Mouse (Mus musculus): ENCODE data around the gene BC024978.

Gene BC024978

DNA sequence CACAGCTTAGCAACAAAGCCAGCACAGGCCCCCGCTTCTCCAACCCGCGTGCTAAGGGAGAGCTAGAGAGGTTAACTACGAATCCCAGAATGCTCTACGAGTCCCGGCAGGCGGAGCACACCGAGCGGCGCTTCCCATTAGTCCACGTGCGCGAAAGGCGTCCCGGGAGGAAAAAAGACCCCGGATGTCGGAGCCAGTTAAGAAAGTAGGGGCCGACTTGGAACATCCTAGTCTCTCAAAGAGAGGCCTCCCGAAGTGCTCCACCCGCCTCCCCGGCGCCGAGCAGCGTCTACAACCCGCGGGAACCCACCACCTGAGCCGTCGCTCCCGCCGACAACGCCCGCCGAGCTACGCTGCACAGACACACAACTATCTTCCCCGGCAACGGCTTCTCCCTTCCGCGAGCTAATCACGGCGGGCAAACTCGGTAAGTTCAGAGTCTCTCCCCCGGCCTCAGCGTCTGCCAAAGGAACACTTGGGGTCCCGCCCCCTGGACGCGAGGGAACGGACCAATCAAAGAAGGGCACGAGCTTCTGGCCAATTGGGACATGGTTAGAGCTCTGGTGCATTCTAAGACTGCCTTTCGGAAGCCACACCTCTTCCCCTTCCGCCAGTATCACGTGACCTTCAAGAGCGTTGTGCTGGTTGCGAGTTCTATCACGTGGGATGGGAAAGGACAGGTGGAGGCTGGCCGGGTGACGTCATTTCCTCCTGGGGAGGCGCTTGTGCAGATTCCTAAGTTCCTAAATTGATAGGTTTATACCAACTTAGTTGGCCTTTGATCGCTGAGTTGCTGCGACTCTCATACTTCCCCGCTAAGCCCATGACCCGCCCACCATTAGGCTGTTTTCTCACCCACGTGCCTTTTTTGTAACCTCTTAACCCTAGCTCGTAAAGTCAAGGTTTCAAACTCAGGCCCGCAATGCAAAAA, at the start of gene BC024978, which contains the start of gene Snrpa:
Gene BC024978, plus strand, starts transcription at position 101 of the 931 bp plus-strand sequence.
Gene Snrpa, minus strand, starts transcription at position 591 of the 931 bp plus-strand sequence.
- in situ Hi-C loops (cut with MseI, MboI), result no loop called here

DNA sequence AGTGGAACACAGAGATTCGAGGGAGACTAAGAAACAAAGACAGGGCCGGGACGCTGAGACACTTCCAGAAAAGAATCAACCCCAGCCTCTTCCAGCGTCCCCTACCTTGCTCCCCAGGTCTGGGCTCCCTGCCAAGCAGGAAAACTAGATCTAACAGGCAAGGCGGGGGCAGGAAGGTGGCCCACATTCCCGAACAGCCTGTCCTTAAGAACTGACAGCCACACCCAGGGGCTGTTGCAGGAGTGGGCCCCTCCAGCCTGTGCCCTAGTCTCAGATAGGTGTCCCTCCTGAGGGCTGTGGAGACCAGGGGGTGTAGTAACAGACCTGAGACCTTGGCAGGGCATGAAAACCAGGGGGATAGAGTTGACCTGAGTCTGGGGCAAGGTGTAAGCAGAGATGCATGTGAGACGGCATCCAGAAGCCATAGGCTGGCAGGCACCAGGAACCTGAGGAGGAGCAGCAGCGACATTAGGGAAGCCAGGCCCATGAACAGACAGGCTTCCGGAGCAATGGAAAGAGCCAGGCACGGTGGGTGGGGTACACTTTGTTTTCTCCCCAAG, 42.3 kb upstream of the BC024978 start, which contains the start of gene Cyp2t4:
Gene Cyp2t4, plus strand, starts transcription at position 510 of the 560 bp plus-strand sequence.
- in situ Hi-C loops (cut with MseI, MboI), result no loop called here

DNA sequence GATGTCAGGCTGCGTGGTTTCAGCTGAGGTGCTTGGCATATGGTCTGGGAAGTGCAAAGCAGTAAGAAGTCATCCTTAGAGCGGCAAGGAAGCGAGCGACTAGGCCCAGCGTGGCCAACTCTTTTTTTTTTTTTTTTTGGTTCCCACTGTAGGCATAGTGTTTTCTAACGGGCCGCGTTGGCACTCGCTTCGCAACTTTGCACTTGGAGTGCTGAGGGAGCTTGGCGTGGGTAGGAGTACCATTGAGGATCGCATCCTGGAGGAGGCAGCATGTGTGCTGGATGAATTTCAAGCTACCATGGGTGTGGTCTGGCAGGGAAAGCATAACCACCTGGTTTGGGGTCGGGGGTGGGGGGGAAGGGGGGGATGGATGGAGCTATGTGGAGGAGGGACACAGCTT, 39.6 kb upstream of the BC024978 start:
- in situ Hi-C loops (cut with MseI, MboI), result no loop called here

DNA sequence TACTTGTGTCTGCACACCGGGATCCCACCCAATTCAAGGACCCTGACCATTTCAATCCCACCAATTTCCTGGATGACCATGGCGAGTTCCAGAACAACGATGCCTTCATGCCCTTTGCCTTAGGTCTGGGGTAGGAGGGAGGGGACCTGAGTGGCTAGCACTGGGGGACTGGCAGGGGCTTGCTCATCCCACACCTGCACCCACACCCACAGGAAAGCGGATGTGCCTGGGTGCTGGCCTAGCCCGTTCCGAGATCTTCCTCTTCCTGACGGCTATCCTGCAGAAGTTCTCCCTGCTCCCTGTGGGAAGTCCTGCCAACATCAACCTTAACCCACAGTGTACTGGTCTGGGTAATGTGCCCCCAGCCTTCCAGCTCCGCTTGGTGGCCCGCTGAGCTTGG, 37.4 kb upstream of the BC024978 start:
- in situ Hi-C loops (cut with MseI, MboI), result no loop called here

DNA sequence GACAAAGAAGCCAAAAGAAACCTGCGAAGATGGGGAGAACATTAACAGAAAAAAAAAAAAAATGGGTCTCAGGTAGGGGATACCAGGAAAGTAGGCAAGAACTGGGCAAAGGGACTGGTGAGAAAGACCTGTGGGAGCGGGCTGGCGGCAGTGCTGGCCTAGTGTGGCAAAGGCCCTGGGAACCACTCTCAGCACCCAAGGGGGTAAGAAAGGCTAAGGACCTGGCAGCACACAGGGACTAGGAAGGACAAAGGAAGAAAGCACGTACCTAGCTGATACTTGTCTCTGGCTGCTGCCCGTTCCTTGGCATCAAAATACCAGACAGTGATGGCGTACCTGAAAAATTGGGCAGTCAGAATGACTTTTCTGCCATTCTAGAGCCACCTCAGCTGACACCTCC, 36.3 kb upstream of the BC024978 start:
- in situ Hi-C loops (cut with MseI, MboI), result no loop called here

DNA sequence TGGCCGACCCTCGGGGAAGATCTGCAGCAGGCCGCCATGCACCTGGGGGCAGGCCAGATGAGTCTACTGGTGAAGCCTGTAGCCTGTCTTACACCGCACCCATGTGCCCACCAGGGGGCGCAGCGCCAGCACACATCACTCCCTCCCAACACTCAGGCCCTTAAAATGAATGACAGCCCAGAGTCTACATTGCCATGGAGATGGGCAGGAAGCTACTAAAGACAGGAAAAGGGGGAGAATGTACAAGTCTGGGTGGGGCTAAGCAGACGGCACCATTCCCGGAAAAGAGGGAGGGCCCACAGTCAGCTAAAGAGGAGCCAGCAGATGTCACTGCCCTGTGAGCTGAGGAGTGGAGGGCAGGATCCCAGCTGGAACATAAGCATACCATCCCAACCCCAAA, 35.7 kb upstream of the BC024978 start:
- in situ Hi-C loops (cut with MseI, MboI), result no loop called here

DNA sequence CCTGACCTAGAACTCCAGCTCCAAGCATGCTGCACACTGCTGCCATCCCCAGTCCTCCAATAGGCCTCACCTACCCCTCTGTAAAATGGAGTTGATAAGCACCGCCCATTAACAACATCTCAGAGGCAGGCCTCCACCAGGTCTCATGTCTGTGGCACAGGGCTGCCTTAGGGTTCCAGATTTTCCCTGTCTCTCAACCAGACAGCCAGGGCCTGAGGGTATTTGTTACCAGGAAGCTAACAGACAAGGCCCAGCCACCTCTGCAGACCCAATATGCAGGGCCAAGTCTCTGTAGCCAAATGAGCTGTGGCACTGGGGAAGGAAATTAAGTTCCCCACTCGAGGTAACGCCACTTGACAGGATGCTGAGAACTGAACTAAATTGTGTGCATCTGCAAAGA, 34.7 kb upstream of the BC024978 start:
- in situ Hi-C loops (cut with MseI, MboI), result no loop called here

DNA sequence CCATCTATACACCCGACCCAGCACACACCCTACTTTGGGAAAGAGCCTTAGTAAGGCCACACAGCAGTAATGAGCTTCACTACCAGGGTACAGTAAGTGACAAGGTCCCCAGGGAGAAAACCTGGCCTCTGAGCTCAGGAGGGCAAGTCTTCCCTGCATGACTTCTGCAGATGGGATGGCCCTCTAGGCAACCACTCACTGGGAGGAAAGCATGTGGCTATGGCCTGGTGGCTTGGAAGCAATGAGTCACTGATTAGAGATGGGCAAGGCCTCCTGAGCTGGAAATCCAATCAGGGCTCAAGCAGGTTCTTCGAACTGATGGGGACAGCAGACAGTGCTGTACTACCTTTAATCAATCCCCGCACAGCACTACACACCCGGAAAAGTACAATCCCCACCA, 33.8 kb upstream of the BC024978 start:
- in situ Hi-C loops (cut with MseI, MboI), result no loop called here

DNA sequence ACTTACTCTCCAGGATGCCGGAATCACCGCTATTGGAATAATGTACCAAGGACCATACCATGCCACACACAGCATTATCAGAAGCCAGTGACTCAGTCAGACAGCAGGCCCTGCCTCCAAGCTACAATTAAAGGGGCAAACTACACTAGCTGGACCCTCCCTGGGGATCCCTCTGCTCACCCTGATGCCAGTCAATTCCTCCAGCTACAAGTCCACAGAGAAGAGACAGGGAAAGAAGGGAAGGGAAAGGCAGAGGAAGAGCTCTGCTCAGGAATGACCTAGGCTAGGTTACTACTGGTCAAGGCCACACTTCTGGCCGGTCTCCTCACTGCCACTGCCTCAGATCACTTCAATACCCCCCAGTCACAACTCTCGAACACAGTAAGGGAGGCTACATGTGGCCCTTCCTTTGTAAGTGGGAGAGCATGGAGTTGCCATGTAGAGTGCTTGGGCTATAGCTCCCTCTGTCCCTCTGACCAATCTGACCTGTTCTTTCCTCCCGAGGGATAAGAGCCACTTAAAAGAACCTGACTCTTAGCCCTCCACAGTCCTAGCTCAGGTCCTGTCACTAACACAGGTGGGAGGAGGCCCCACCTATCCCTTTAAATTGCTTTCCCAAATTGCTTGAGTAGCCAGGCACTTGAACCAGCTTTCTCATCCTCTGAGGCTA, 32.7 kb upstream of the BC024978 start:
- in situ Hi-C loops (cut with MseI, MboI), result no loop called here

DNA sequence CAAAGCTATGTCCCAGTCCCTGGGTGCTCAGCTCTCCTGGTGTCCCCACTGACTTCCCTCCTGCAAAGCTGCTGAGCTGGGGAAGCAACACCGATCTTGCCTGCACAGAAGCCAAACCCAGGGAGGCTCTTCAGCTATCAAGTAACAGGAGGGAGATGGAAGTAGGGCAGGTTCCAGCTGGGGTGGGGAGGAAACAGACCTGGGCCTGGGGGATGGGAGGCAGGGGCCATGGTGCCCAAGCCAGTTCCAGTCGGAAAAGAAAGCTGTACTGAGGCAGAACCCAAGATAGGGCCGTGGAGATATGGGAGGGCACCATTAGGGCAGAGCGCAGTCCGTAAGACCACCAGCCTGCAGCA, 32.2 kb upstream of the BC024978 start:
- in situ Hi-C loops (cut with MseI, MboI), result no loop called here

DNA sequence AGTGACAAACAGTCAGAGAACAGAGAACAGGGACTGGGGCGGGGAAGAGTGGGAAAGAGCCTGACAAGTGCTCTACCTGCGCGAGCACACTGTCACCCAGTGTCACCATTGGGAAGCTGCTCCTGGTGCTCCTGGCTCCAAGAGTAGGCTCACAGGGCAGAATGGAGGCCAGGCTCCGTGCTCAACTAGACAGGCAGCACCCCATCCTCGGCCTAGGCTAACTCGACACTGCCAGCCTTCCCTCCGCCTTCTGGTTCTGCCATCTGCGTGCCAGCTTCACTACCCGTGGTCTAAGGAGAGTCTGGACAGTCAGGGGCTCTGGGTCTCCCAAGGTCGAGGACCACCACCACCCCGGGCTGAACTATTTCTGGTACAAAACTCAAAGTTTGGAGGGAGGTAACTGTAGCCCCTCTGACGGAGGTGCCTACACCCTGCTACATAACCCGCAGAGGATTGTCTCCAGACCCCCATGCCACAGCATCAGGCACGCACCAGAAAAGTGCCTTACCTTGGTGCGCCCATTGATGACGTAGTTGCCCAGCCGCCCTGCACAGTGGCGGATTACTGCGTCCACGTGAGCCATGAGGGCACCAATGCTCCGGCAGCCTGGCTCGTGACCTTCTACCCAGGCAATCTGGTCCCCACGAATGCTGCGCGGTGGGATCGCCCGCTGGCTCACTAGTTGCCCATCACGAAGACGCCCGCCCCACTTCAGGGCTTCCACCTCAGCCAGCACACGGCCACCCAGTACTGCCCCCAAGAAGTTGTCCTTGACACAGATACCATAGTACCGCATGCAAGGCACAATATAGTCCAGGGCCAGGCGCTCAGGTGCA, 31.3 kb upstream of the BC024978 start:
- in situ Hi-C loops (cut with MseI, MboI), result no loop called here

DNA sequence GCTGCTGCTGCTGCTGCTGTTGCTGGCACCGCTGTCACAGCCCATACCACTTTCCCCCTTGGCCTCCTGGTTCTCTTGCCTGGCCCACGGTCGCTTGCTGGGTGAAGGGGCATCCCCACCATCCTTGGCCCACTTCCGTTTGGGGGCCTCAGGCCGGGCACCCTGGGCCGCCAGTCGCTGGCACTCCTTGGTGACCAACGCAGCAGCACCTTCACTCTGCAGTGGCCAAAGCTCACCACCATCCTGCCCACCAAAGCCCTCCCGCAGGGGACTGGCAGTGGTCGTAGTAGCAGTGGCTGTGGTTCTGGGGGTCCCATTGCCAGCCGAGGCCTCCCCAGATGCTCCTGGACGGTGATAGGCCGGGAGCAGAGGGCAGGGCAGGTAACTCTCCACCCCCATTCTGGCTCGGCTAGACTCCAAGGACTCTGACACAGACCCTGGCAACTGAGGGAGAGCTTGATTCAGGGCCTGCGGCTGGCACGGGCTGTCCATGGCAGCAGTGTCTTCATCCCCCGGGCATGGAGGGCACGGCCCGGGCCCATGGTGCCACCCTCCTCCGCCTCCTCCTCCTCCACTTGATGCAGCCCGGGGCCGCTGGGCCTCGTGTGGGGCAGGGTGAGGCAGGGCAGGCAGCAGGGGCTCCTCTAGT, 30.4 kb upstream of the BC024978 start:
- in situ Hi-C loops (cut with MseI, MboI), result no loop called here

DNA sequence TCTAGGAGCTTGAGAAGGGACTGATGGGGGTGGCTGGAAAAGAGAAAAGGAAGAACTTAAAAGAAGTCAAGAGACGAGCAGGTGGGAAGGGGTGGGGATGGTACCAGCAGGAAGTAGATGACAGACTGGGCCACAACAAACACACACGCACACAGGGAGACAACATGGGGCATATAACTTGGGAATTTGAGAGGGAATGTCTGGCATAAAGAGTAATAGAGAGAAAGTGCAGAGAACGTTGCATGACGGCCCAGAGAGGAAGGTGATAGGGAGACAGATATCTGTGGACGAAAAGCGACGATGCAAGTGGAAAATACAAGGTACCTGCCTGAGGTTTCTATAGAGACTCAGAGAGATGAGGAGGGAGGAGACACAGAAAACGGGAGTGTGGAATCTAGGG, 29.9 kb upstream of the BC024978 start:
- in situ Hi-C loops (cut with MseI, MboI), result no loop called here

DNA sequence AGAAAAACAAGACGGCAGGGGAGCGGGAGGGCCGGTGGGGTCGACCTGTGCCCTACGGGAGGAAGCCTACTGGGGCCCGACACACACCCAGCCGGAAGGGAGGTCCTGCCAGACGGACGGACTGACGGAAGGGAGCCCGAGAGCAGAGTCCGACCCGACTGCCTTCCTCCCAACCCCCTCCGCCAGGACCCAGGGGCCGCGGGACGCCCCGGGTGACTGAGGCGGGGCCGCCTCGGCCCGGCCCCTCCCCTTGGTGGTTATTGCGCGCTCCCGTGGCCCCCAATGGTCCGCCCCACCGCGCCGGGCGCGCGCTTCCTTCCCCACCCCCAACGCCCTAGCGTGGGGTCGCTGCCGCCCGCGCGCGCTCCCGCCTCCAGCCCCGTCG, 29.4 kb upstream of the BC024978 start:
- in situ Hi-C loops (cut with MseI, MboI), result no loop called here

DNA sequence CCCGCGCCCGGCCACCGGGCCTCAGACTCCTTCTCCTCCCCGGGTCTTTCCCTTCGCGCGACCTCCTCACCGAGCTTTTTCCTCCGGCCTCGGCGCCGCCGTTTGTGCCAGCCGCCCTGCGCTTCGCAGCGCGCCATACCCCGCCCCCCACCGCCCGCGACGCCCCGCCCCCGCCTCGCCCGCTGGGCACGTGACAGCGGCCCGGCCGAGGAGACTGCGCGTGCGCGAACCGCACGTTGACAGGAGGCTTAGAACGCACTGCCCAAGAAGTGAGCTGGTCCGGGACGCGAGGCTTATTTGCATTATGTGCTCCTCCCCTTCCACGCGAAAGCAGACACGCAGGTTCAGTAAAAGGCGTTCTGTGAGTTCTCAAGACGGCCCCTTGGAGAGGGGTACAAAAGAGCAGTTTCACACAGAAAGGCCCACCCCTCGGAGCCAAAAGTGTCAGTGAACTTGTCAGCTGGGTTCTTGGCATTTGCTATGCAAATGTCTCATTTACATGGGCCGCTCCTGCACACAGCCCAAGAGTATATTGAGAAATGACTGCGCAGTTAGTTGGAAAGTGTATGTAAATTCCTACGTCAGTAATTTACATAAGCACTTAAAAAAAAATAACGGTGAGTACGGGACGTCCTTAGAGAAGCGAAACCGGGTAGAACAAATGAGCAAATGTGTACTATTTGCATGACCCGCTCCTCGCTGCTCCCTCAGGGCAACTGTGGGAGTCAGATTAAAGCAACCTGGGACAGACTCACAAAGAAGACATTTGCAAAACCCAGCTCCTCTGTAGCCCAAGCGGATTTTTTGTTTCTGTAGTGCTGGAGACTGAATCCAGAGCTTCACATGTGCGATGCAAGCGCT, 28.7 kb upstream of the BC024978 start, which contains the start of gene Egln2:
Gene Egln2, minus strand, starts transcription at position 189 of the 861 bp plus-strand sequence.
- in situ Hi-C loops (cut with MseI, MboI), result no loop called here

DNA sequence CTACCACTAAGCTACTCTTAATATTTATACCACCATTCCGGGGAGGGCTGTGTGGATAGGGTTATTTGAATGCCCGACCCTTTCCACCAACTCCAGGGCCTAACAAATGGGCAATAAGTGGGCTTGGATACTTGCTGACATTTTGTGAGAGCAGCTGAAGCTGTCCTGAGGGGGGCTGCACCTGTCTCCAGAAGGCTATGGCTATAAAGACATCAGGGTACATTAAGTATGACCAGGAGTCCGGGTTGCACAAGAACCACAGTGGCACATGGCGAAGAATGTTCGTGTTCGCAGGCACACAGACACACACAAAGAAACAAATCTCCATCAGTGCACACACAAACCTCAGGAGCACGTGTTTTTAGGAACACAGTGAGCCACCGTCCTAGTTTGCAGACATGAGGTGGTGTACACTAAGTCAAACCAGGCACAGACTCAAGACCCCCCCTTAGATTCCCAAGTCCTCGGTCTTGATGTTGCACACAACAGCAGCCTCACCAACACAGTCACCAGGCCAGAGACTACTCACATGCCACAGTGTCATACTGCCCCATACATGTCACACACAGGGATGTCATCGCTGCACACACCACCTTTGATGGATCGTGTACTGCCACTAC, 28.0 kb upstream of the BC024978 start:
- in situ Hi-C loops (cut with MseI, MboI), result no loop called here

DNA sequence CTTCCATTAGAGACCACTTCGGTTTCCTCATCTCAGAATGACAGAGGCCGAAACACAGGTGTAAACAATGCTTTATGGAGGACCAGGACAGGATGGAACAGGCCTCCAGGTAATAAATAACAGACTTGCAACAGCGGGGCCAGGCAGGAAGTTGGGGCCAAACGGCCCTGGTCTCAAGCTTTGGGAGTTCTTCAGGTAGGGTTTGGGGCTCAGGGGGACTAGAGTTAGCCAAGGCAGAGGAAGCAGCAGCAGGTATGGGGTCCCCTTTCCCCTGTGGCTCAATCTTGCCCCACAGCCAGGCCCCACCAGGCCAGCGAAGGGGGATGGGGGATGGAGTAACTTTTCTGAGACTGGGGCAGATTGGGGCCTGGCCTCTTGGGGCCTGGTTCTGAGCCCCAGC, 27.2 kb upstream of the BC024978 start:
- in situ Hi-C loops (cut with MseI, MboI), result no loop called here

DNA sequence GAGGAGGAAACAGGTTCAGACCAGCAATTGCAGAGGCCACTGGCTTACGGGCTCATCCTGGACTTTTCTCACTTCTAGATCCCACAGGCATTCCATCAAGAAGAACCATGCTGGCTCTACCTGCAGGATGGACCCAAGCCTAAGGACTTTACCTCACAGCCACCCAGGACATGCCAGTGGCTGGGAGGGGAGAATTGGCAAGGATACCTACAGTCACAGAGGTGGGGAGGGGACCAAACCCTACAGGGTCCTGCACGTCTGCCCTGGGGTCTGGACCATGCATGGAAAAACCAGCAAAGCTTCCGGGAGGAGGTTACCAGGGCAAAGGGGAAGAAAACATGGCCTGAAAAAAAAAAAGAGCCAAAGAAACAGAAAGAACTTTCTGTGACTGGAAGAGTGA, 24.6 kb upstream of the BC024978 start:
- in situ Hi-C loops (cut with MseI, MboI), result no loop called here

DNA sequence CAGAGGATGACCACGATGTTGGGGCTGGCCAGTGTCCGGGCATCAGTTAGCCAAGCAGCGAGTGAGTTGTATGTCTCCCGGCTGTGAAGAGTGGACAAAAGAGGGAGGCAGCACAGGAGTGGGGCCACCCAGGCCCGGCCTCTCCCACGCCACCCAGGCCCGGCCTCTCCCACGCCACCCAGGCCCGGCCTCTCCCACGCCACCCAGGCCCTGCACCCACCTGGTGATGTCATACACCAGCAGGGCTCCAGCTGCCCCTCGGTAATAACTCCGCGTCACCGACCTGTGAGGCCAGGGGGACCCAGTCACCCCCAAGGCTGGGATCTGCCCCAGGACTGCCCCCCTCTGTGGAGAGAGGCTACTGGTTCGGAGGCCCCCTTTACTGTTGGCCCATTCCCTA, 21.1 kb upstream of the BC024978 start:
- in situ Hi-C loops (cut with MseI, MboI), result no loop called here

DNA sequence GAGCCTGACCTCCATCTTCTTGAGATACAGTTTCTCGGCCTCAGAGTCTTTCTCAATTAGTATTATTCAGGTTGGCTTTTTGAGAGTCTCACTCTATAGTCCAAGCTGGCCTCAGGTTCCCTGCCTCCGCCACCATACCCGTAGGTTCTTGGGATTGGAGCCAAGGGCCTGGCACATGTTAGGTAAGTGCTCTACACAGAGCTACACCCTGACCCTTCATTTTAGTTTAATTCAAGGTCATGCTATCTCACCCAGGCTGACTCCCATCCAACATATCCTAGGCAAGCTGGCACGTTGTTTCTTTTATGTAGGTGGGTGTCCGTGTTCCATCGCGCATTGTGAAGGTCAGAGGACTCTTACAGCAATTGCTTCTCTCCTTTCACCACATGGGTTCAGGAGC, 20.7 kb upstream of the BC024978 start:
- in situ Hi-C loops (cut with MseI, MboI), result no loop called here
